Mouse (Mus musculus) embryo, embryonic 11 days (tissue): ENCODE results near the gene Etl4.

Experiments
- DNase-seq: peaks from one replicate; pipeline ENCODE4 v3.0.0-alpha.2; 2015

Gene Etl4

DNA sequence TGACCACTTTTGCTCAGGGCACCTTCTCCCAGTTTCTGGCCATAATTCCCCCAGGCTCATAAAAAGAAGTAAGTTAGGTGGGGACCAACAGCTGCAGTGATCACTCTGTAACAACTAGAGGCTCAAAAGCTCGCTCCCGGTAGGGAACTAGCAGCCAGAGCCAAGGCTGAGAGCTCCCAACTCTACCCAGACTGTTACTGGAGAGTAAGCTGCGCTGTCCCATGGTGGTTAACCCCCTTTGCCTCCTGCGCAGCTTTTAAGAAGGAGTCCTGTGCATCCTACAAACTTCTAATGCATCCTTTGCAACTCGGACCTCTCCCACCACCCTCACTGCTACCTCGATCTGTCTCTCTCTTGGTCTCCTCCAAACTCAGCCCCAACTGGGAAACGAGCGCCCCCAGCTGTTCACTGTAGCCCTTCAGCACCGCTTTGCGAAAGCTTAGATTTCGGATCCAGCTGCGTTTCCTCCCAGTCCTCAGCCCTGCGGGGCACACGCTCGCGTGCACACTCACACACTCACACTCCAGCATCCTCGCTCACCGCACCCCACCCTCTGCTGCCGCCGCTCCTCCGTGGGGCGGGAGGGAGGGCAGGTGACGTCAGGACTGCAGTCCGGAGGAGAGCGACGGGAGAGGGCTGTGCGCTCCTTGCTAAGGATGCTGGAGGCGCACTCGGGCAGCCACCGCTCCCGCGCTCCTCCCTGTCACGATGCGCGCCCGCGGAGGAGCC lies at the start of gene Etl4:
Gene Etl4, plus strand, starts transcription at position 610 of the 729 bp plus-strand sequence.
- peak; percentile 86 for DNase-seq

DNA sequence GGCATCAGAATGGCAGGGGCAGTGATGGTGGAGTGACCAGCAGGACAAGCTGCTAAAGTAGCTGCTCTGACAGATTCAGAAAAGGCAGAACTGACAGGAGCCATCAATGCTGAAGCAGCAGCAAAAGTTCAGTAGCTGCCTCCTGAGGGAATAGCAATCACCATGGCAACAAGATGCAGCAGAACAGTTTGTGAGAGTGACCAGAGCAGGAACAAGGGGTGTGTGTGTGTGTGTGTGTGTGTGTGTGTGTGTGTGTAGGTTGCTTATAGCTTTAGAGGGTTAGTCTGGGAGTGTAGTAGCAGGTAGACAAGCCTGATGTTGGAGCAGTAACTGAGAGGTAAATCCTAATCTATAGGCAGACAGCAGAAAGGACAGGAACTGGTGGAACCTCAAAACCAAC lies 40.4 kb upstream of the Etl4 start:
- DNase-seq, result no peak

DNA sequence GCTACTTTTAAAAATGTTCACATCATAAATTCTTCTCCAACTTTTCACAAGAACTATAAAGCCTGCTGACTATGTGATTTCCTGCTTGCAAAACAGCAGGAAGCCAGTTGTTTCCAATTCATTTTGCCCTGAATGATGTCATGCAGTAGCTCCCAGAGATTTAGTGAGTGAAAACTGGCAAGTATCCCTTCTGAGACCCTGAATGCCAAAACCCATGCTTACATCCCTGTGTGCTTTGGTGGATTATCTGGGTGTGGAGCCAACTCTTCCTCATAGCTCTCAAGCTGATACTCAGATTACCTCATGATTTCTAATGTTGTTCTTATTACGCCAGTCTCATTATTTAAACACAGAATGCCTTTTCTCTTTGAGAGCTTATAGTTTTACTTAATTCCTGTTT lies 37.7 kb upstream of the Etl4 start:
- no peak for DNase-seq

DNA sequence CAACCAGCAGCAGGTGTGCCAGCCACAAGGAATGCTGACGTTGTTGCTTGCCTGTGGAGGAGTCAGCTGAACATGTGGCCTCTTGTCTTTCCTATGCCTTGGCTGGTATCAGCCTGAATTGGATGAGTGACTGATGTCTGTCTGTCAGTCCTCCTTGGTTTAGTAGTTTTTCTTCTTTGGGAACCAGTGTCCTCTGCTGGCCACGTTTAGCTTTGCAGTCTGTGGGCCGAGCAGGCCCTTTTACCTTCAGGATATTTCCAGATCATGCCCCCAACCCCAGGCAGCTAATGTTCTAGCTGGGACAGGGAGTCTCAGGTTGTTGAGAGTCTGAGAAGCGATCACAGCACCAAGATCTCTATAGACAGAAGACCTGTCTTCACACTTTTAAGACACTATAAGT lies 18.7 kb upstream of the Etl4 start:
- DNase-seq, result no peak

DNA sequence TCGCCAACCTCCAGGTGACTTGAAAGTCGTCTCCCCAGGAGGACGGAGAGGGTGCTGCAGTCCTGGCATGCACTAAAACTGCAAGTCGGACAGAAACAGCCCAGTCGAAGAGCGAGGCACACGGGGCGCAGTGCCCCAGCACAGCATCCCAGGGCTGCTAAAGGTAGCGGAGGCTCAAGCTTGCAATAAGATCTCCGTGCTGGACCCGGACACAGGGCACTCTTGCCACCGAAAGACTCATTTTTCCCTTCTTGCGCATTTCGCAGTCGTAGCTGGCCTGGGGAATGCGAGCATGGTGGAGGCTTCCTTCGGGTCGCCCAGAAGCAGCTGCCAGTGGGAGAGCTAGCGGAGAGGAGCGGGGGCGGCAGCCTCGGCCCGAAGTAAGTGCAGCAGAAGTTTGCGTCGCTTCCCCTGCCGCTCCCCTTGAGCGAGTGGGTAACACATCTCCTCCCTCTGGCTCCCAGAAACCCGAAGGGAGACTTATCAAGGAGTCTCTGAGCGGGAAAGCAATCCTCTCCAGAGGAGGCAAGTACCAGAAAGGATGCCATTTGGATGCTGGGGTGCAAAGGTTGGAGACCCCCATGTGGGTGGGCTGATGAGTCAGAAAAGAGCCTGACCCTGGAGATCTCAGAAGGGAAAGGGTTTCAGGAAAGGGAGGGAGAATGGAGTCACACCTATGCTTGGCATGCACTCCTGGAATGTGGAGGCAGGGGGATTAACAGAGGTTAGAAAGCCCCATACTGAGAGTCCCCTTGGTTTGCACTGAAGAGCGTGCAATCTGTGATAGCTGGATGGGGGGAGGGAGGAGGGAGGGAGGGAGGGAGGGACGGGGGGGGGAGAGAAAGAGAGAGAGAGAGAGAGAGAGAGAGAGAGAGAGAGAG lies 560 bp downstream of the Etl4 start:
- DNase-seq, result peak; percentile 7

DNA sequence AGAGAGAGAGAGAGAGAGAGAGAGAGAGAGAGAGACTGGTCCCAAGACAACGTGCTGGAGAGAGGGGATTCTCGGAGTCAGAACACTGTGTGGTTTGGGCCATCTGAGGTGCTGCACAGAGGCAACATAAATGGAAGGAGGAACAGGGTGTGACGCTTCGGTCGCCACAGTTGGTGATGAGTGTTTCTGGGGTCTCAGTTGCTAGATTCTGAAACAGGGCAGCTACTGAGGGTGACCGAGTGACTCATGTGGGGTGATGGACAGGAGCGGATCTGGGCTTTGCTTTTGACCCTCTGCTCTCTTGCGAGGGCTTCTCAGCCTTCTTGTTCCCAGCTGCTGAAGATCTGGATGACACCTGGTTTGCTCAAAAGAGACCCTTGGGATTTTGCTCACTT lies 1.2 kb downstream of the Etl4 start:
- DNase-seq, result no peak

DNA sequence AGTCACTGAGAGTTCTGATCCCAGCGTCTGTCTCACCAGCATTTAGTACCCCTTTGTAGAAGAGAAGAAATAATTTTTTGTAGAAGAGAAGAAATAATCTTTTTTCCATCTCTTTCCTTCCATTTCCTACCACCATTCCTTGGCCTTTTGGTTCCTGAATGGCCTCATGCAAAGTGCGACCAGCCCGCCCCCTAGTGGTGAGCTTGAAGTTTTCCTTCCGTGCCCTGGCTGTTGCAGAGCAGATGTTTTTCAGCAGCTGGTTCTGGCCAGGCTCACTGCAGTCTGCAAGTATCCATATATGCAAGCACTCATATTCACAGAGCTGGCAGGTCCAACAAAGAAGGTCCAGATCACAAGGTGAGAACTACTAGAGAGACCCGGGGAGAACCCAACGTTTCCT lies 9.6 kb downstream of the Etl4 start:
- peak; percentile 74 for DNase-seq

DNA sequence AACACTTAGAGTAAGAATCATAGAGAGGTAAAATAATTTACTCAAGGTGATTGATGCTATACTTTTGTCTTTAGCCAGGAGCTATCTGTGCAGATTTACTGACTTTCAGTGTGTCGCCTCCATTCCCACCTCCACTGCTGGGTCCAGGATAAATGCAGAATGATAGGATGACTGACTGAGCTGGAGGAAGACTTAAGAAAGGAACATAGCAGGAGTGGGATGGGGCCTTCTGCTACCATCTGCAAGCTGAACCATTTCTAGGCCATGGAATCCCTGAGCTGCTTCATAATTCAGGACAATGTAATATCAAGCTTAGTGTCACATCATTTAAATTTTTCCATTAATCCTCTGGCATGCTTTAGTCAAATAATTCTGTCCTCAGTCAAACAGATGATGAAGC lies 20.4 kb downstream of the Etl4 start:
- DNase-seq, result no peak

DNA sequence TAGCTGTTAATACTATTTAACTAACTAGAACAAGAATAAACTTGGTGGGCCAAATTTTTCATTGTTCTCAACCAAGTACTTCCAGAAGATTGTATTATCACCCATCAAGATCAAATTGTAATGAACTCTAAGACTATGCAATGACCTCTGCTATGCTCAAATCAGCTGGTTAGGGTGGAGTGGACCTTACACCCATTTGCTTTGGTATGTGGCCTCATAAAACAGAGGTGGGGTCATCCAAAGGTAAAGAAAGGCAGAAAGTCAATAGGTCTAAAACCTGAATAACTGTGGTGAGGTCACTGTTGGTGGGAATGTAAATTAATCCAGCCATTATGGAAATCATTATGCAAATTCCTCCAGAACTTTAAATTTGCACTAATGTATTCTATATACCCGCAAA lies 24.3 kb downstream of the Etl4 start:
- DNase-seq, result no peak

DNA sequence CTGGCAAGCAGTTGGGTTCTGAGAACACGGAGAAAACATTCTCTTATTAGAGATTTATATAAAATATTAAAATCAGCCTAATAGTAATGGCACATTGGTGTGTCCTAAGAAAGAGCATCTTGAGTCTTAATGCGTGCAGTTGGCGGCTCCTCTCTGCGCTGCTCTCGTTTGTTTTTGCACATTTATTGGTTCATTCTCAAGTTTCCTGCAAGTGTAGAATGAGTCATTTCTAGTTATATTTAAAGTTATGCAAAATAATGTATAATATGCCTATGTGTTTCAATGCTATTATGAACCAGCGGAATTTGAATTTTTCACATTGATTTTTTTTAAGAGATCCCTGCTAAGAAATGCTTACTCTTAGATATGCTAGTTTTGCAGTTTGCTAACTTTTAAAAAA lies 35.6 kb downstream of the Etl4 start:
- DNase-seq, result no peak

DNA sequence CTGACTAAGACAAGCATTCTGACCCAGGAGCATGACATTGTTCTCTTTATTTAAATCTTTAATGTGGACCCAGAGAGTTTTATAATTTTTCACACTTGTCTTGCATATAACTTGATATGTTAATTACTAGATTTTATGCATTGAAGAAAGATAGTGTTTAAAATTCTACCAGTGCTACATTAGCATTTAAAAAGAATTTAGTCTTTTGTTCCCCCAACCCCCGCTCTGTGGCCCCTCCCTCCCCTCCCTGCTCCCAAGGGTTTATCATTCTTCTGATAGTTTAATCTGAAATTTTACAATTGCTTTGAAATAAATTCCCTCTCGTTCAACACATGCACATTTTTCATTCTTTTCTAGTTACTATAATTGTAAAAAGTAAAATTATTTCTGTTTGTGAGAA lies 43.4 kb downstream of the Etl4 start:
- no peak for DNase-seq

DNA sequence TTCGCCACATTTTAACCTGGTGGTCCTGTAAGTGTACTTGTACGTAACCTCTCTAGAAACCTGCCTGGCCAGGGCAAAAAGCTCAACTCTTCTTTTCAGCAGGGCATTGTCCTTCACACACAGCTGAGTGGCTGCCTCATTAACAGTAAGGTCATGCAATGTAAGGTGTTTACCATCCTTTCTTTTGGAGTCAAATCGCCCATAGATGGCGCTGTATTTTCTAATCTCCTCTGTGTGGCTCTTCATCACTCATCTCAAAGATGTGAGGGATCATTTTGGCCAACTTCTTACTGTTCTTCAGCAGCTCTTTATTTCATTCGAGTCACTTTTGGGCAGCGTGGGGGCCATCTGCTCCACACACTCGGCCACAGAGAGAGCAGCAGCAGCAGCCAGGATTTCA lies 56.9 kb downstream of the Etl4 start:
- peak; percentile 27 for DNase-seq

DNA sequence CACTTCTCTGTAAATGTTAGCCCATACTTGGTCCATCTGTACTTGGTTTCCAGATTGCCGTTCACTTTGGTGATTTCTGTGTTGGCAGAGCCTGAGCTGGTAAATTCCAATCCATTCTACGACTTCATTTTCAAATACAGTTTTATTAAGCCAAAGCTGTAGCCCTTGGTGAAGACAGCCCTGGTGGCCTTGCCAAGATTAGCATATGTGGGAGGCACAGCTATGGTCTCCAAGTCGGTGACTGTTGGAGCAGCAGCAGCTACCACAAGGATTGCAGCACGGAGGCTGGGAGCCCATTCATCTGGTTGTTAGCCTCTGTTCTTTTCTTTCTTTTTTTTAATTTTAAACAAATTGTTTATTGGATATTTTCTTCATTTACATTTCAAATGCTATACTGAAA lies 128.1 kb downstream of the Etl4 start:
- no peak for DNase-seq

DNA sequence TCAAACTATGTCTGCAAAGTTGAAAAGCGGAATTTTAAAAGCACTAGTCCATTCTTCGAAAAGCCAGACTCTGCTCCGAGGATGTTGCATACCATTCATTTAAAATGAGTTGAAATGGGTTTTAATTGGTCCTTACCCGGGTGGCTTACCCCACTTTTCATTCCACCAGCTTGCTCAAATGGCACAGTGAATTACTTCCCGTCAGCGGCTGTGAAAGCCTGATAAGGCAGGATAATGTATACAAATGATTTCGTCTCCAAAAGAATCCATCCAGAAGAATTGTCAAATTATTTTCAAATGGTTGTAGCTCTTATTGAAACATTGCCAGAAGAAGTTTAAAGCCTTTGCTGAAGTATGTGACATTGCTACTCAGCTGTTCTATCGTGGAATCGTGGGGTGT lies 162.8 kb downstream of the Etl4 start:
- no peak for DNase-seq

DNA sequence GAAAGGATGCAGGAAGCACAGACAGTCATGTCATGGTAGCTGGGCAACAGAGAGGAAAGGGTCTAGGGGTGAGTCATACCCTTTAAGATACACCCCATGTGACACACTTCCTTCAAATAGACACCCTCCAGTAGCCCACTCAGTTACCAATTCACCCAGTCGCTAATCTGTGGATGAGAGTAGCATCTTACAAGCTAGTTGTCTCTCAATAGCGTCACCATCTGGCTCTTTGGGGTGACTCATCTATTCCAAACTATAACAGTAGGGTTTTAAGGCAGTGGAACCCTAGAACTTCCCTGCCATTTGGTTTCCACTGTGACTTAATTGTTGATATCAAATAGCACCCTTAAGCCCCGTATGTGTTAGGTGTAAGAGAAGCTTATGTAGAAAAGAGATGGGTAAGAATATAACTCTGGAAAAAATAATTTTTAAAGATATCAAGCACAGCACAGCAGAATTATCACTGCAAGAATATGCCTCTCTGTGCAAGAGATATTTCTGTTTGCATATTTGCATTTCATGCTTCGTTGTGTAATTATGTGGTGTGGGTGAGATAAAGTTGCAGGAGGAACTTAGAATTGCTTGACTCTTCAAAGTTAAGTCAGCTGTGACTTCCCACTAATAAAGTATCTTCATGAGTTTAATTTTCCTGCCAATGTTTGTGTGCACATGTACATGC lies 166.7 kb downstream of the Etl4 start:
- DNase-seq, result no peak

DNA sequence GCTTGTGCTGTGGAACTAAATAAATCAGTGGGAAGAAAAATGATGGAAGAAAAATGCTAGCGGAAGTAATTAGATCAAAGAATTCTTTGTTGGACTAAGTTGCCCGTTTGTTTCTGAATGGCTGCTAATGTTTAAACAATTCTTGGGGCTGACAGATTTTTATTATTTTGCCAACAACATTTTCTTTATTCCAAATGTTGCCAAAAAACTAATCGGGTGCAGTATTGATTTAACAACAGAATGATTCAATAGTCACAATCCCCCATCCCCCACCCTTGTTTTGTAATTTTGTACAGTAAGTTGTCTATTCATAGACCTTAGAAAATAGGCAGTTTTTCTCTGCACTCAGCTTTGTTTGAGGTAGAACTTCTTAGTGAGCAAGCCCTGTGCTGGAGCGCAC lies 175.2 kb downstream of the Etl4 start:
- no peak for DNase-seq

DNA sequence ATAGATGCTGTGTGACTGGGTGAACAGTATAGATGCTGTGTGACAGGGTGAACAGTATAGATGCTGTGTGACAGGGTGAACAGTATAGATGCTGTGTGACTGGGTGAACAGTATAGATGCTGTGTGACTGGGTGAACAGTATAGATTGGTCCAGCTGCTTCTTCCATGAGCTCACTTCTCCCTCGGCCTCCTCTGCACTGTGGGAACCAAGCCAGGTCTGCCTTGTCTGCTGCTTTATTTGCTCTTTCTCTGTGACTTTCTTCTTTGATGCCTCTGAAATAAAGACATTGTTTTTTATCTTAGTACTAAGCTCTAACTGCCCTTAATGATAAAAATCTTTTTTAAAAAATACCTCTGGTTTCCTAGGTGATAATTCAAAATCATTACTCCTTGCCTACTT lies 195.9 kb downstream of the Etl4 start:
- no peak for DNase-seq

DNA sequence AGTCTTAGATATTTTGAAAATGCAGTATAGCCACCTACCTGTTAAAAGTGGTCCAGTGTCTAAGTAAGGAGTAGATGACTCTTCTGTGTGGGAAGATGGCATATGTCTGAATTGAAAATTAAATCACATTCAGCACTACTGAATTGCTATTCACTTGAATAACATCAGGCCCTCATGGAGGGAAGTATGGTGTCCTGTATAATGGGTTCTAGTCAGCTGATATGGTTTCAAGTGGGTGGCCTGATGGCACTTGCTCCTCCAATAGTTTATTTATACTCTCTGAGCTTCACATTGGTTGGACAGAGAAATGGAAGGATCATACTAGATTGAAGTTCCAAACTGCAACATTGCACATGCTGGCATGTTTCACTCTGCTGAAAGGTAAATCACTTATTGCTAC lies 202.1 kb downstream of the Etl4 start:
- DNase-seq, result no peak

DNA sequence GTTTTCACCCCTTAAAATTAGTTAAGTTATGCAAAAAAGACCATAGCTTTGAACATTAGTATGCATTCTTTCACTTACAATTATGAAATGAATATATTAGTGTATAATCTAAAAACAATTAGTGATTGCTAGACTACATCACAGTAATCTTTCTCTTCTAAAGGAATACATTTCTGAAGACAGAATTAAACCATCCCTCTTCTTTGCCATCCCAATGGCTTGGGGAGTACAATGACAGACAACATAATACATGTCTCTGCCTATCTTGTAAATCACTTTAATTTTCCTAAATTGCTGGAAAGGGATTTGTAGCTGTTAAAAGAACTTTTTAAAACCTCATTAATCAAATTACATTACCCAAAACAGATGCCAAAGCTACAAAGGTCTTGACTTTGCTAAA lies 216.3 kb downstream of the Etl4 start:
- DNase-seq, result no peak

DNA sequence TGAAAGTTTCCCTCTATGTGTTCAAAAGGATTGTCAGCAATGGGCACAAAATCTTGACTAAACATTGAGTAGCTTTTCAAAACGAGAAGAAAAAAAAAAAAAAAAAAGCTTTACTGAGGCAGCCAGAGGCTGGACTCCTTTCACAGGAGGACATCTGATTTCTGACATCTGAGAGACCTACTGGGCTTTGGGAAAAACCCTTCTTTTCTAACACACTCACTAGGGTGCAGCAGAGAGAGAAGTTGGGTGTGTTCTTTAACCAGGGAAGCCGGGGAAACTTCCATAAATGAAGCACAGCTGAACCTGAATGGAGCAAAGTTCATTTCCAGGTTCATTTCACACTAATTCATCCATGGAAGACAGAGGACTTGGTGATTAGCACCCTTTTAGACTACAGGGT lies 222.2 kb downstream of the Etl4 start:
- peak; percentile 41 for DNase-seq

DNA sequence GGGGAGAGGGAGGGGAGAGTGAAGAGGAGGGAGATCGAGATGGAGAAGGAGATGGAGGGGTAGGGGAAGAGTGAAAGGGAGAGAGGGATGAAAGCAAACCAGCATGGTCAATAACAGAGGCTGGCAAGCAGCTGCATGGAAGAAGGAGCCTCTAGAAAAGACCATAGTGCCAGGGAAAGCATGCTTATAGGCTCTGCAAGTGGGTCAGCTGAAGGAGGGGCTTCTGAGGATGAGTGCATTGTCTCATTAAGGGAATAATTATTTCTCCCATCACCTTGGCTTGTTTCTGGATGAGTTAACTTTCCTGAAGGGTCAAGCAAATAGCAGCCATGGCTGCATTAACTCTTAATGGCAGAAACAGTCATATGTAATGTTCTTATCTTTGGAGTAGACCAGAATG lies 228.8 kb downstream of the Etl4 start:
- no peak for DNase-seq

DNA sequence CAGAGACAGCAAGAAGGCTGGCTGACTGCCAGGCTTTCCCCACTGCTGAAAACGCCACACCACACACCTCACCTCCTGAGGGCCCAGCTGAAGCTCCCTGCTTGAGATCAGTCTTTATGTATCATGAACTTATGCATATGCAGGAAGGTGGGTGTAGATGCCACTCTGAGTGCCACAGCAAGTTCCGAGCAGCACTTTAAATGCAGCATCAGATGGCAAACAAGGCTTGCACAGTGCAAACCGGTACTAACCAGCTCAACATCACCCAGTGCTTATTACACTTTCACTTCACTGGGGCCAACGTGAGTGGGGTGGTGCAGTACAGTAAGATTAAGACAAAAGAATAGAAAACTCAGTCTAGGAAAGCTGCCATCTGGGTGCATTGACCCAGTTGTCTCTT lies 235.8 kb downstream of the Etl4 start:
- DNase-seq, result no peak

DNA sequence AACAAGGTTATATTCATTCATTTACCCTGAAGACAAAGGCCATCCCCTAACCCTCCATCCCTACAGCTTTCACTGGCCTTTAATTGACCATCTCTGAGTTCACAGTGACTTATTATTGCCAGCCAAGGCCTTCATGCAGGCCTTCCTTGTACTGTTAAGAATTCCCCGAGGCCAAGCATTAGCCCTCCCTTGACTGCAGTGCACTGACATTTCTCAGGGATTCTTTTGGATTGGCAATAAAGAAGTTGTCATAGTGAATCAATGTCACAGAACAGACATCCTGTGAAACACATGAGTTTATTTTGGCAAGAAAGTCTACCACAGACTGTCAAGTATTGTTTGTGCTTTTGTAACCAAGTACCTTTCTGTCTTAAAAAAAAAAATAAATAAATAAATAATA lies 257.5 kb downstream of the Etl4 start:
- peak; percentile 8 for DNase-seq

DNA sequence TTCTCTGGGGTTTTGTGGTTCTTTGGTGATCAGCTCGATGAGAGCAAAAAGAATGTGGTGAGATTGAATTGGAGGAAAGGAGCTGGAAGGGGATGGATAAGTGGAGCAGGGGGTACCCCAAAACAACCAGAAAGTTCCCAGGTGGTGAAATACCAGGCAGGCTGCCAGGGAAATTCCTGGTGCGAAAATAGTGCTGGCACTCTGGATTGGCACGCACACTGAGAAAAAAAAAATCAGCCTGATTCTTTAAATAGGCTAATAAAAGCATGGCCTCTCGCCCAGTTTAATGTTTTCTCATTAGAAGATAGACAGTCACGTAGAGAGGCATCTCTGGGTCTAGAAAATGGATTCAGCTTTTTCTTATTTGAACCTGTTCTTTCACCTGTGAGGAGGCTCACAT lies 258.0 kb downstream of the Etl4 start:
- DNase-seq, result no peak
